22 mouse cellular contexts compared by ENCODE assay signal in the genomic region with DNA sequence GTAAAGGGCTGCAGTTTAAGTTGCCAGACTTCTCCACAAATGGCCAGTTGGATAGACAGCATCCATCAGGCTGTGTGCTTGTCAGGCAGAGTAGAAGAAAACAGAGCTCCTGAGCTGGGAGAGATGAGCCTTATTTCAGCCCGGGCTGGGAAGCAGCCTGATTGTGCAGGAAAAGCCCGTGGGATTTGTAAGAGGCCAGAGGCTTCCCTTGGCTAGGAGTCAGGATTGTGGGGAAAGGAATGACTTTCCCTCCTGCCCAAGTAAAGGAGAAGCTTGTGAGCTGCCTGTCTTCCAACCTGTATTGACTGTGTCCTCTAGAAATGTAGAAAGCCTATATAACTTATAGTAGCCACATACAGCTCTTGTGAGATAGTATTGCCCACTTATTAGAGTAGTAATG. TPM values are rescaled to one million over a fixed set of nuclear protein-coding genes. Genes with fewer than 3 reads are reported as not detected.
DNase-seq lines count a peak whose midpoint lies in the region; ATAC-seq and TF ChIP-seq lines count a peak whose summit lies in the region.
"Had no signal": no experiment of that assay in that cellular context is flagged by ENCODE, and none has a peak within 500 bp of the region (broad histone marks: within the 10 kb centered on the region; RNA-seq: fewer than 3 reads in every experiment).

No protein-coding gene starts in this region.

- TF ChIP-seq CTCF in hindbrain, postnatal 0 days (IDR thresholded peaks at IDR 0.05; ENCODE audit: low read depth) = no peak
- TF ChIP-seq CTCF in lung, embryonic 14.5 days (IDR thresholded peaks at IDR 0.05; ENCODE audit: low read depth) = no peak

- H3K4me3 ChIP-seq in hindbrain, postnatal 0 days (ENCODE audit: low read length) = no peak overlapping the region
- no peak overlapping the region for H3K4me3 ChIP-seq in hindbrain, embryonic 13.5 days
- no peak overlapping the region for H3K4me3 ChIP-seq in lung, embryonic 14.5 days (ENCODE audit: low read depth, low read length)
- H3K4me3 ChIP-seq: forebrain, embryonic 13.5 days; hindbrain, embryonic 15.5 days; layer of hippocampus, adult 2 months; left cerebral cortex, adult 2 months; liver, embryonic 13.5 days had no signal

- DNase-seq in gastrocnemius, adult 18-20 months (ENCODE audit: low spot score) = peak; percentile 34
- DNase-seq in gastrocnemius, postnatal 25 days = no peak
- DNase-seq in hindbrain, postnatal 0 days (ENCODE audit: low spot score) = peak; percentile 2
- peak; percentile 6 for DNase-seq in lung, embryonic 14.5 days
- no peak for DNase-seq in lung, postnatal 14 days
- peak; percentile 14 for DNase-seq in testis, postnatal 14 days (ENCODE audit: low spot score)
- DNase-seq: adrenal gland, adult 2 months; cerebellum, adult 9-10 months; cerebellum, postnatal 36 days; kidney, adult 18-20 months; liver, embryonic 13.5 days; lung, adult 18-20 months; lung, postnatal 10 days; midbrain, embryonic 14.5 days; thymus, postnatal 14 days had no signal

- WGBS in hindbrain, postnatal 0 days = 54% methylated on average over 2 of the region's 2 CpGs
- WGBS in hindbrain, embryonic 13.5 days = 53% methylated on average over 2 of the region's 2 CpGs
- WGBS in lung, embryonic 14.5 days = 46% methylated on average over 2 of the region's 2 CpGs

- H3K9me3 ChIP-seq in hindbrain, postnatal 0 days (ENCODE audit: low read length) = no peaks in the 10 kb centered on the region
- no peaks in the 10 kb centered on the region for H3K9me3 ChIP-seq in hindbrain, embryonic 13.5 days
- H3K9me3 ChIP-seq in lung, embryonic 14.5 days (ENCODE audit: low read depth, low read length) = no peaks in the 10 kb centered on the region
- H3K9me3 ChIP-seq: forebrain, embryonic 13.5 days; hindbrain, embryonic 15.5 days; liver, embryonic 13.5 days had no signal

- H3K27me3 ChIP-seq in hindbrain, postnatal 0 days (ENCODE audit: insufficient read depth, low read length) = no peaks in the 10 kb centered on the region
- peaks cover 62% of the 10 kb centered on the region; the same call in 1 of the 2 replicates for H3K27me3 ChIP-seq in hindbrain, embryonic 13.5 days
- no peaks in the 10 kb centered on the region for H3K27me3 ChIP-seq in lung, embryonic 14.5 days (ENCODE audit: insufficient read depth, low read length)

- no peak overlapping the region for H3K9ac ChIP-seq in hindbrain, postnatal 0 days (replicated peaks; ENCODE audit: low read length)
- no peak overlapping the region for H3K9ac ChIP-seq in hindbrain, embryonic 13.5 days
- H3K9ac ChIP-seq in lung, embryonic 14.5 days = no peak overlapping the region
- H3K9ac ChIP-seq: forebrain, embryonic 13.5 days; hindbrain, embryonic 15.5 days; liver, embryonic 13.5 days had no signal

- H3K36me3 ChIP-seq in hindbrain, postnatal 0 days (ENCODE audit: insufficient read depth, low read length) = no peaks in the 10 kb centered on the region
- H3K36me3 ChIP-seq in hindbrain, embryonic 13.5 days = no peaks in the 10 kb centered on the region
- no peaks in the 10 kb centered on the region for H3K36me3 ChIP-seq in lung, embryonic 14.5 days (ENCODE audit: insufficient read depth)
- H3K36me3 ChIP-seq: hindbrain, embryonic 15.5 days; liver, embryonic 13.5 days had no signal

- H3K4me1 ChIP-seq in hindbrain, postnatal 0 days (ENCODE audit: insufficient read depth, low read length) = no peaks in the 10 kb centered on the region
- no peaks in the 10 kb centered on the region for H3K4me1 ChIP-seq in hindbrain, embryonic 13.5 days (replicated peaks)
- no peaks in the 10 kb centered on the region for H3K4me1 ChIP-seq in lung, embryonic 14.5 days (ENCODE audit: insufficient read depth)
- H3K4me1 ChIP-seq: forebrain, embryonic 13.5 days; hindbrain, embryonic 15.5 days had no signal

- no peak overlapping the region for H3K27ac ChIP-seq in hindbrain, postnatal 0 days
- no peak overlapping the region for H3K27ac ChIP-seq in hindbrain, embryonic 13.5 days
- H3K27ac ChIP-seq in lung, embryonic 14.5 days (ENCODE audit: low read depth) = no peak overlapping the region
- H3K27ac ChIP-seq: forebrain, embryonic 13.5 days; hindbrain, embryonic 15.5 days; kidney, postnatal 0 days; layer of hippocampus, adult 2 months; left cerebral cortex, adult 2 months; liver, embryonic 13.5 days had no signal

- no peak for ATAC-seq in hindbrain, postnatal 0 days
- ATAC-seq in hindbrain, embryonic 13.5 days (ENCODE audit: low FRiP score) = no peak
- ATAC-seq in lung, embryonic 14.5 days (ENCODE audit: insufficient read depth) = no peak
- ATAC-seq: forebrain, embryonic 13.5 days had no signal

- H3K4me2 ChIP-seq in hindbrain, postnatal 0 days (ENCODE audit: low read depth, low read length) = no peak overlapping the region
- no peak overlapping the region for H3K4me2 ChIP-seq in hindbrain, embryonic 13.5 days
- H3K4me2 ChIP-seq in lung, embryonic 14.5 days = no peak overlapping the region
- H3K4me2 ChIP-seq: forebrain, embryonic 13.5 days; heart, embryonic 11.5 days; hindbrain, embryonic 15.5 days; liver, embryonic 13.5 days had no signal

RNA-seq across cellular contexts. Expression of gene Nhsl2, which starts 27.0 kb away (rescaled TPM):
- 1 to 10 TPM; 1.4 to 2.8 TPM for total RNA-seq in gastrocnemius, adult 18-20 months (2021)
- total RNA-seq in gastrocnemius, postnatal 25 days (2021) = 1 to 10 TPM; 2.0 to 3.6 TPM
- 32.5 and 38.7 TPM in 2 replicates for total RNA-seq in hindbrain, postnatal 0 days (2014; rRNA removed)
- polyA plus RNA-seq in hindbrain, postnatal 0 days (2015; fragmentation: Nextera tagmentation; extraction: Ambion mirVana) = 5.8 and 6.7 TPM in 2 replicates
- polyA plus RNA-seq in hindbrain, embryonic 13.5 days (2015; fragmentation: Nextera tagmentation; extraction: Ambion mirVana) = 5.2 and 7.1 TPM in 2 replicates
- polyA plus RNA-seq in lung, embryonic 14.5 days (2014; fragmentation: Nextera tagmentation; extraction: Ambion mirVana) = 7.3 and 8.4 TPM in 2 replicates

Comparison
In these comparisons a context has a peak if more than half of its experiments do, and no peak if none do; other contexts are left out.
1. DNase-seq: peak in gastrocnemius, adult 18-20 months (single experiment), hindbrain, postnatal 0 days (single experiment), lung, embryonic 14.5 days (single experiment) and testis, postnatal 14 days (single experiment); none in gastrocnemius, postnatal 25 days (single experiment) and lung, postnatal 14 days (single experiment).